Mouse (Mus musculus) G1E-ER4 (cell line): ENCODE measurements around the gene Oosp1. TPM values are rescaled to one million over a fixed set of nuclear protein-coding genes. Genes with fewer than 3 reads are reported as not detected.

Experiments used
- GATA1 ChIP-seq: IDR thresholded peaks from one replicate; pipeline ENCODE4 v1.8.0; 2012; ENCODE audit warnings: low read length, inconsistent platforms
- polyA plus RNA-seq: library from polyadenylated mRNA; stranded (reverse); fragments of >175 nt; gene quantifications from 2 replicates; pipeline ENCODE4 v1.2.3, GENCODE M21; 2012

Oosp1 gene
- polyA plus RNA-seq, 1 experiment, result not detected

DNA sequence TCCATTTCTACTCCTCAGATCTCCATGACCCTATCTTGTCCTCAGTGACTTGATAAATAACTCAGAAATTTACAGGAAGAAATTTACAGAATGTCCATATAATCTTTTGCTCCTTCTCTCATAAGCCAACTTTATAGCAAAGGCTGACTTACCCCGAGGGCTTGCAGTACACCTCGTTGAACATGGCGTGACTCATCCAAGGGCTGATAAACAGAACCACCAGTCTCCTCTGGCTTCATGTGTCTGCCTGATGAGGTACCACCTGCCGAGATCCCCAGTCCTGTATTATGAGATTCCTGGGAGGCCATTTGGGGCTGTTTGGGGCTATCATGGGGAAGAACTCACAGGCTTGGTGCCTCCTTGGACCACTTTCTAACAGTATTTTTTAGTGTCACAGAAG, 51.9 kb downstream of the Oosp1 start:
- TF ChIP-seq GATA1, result no peak

GRCm38 (mm10) chr19:11635572-11635971, 55.4 kb downstream of the Oosp1 start:
- TF ChIP-seq GATA1, result no peak

DNA sequence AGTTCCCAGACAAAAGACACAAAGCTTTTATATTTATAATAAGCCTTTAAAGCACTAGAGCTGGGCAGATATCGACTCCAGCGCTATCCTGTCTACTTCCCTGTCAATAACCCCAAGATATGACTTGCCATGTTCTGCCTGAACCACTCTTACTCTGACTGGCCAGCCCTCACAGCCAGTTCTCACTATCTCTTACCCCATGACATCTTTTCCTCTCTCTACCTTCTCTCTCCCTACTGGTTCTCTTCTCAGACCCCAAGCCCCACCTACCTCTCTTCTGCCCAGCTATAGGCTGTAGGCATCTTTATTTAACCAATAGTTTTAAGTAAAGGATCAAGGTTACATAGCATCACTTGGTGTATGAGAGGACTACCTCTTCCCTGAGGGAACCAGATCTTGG, 56.6 kb downstream of the Oosp1 start:
- TF ChIP-seq GATA1, result no peak

GRCm38 (mm10) chr19:11633732-11634131, 57.2 kb downstream of the Oosp1 start:
- TF ChIP-seq GATA1, result no peak

GRCm38 (mm10) chr19:11625231-11625630, 65.7 kb downstream of the Oosp1 start:
- peak; percentile 20 for TF ChIP-seq GATA1

DNA sequence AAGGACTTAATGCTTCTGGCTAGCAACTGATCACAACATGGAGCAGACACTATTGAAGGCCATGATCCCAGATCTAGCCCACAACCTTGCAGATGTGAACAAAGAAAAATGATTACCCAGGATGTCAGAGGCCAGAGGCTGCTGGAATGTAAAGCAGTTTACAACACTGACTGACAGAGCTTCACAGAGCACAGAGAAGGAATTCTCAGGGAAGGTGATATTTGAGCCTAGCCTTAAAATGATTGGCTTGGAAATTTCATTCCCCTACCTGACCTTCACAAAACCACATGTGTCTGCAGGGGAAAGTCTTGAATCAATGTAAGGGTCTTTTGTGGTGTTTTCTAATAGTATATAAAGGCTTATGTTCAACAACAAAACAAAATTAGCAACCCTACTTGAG, 66.2 kb downstream of the Oosp1 start:
- no peak for TF ChIP-seq GATA1

DNA sequence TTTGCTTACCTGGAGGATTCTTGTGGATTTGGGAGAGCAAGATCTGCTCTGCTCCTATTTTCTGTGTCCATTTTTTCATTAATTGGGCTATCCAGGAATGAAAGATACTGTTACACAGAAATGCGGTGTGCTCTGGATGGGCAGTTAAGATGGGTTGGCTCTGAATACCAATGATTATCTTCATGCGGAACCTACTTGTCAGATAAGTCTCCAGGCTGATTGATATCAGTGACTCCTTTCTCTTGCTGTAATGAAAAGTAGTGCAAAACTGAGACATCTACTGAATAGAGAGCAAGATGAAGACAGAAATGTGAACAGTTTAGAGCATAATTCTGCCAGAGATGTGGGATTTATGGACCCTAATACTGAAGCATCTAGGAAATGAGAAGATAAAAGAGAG, 67.4 kb downstream of the Oosp1 start, which contains the start of gene Ms4a2:
Ms4a2 (minus strand) TSS at position 169 of the 400 bp plus-strand sequence.
- no peak for TF ChIP-seq GATA1

DNA sequence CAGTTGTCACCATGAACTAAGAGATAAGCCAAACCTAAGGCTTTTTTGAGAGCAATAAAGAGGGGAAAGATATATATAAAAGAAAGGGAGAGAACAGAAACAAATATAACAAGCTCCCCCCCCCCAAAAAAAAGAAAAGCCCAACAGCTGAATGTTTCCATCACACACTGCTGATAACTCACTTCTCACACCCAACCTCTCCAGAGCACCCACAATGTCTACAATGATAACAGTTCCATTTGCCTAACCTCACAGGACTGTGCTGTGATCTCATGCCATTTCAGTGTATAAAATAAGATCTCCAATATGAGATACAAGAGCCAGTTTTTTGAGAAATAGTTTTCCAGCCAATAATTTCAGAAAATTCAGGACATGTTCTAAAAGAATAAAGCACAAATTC, 73.0 kb downstream of the Oosp1 start:
- TF ChIP-seq GATA1, result no peak

Other genes with a start within 250 kb of the Oosp1 start
- gene Ms4a4b, start 247.6 kb downstream of the Oosp1 start, polyA plus RNA-seq, result not detected in 2 replicates
- not detected in 2 replicates for gene Ms4a6c, start 221.8 kb downstream of the Oosp1 start, polyA plus RNA-seq
- gene Gm8369, start 205.2 kb downstream of the Oosp1 start, polyA plus RNA-seq, result not detected in 2 replicates
- gene Ms4a6b, start 174.6 kb downstream of the Oosp1 start, polyA plus RNA-seq, result not detected in 2 replicates
- gene Ms4a4d, start 154.3 kb downstream of the Oosp1 start, polyA plus RNA-seq, result not detected in 2 replicates
- not detected in 2 replicates for gene Ms4a6d, start 86.3 kb downstream of the Oosp1 start, polyA plus RNA-seq
- gene Ms4a2, start 67.4 kb downstream of the Oosp1 start, polyA plus RNA-seq, result not detected in 2 replicates
- not detected in 2 replicates for gene Ms4a3, start 50.3 kb downstream of the Oosp1 start, polyA plus RNA-seq
- gene Oosp2, start 30.6 kb downstream of the Oosp1 start, polyA plus RNA-seq, result not detected in 2 replicates
- gene Oosp3, start 5.9 kb upstream of the Oosp1 start, polyA plus RNA-seq, result not detected in 2 replicates
- gene Gif, start 56.4 kb upstream of the Oosp1 start, polyA plus RNA-seq, result not detected in 2 replicates
- gene Mrpl16, start 79.2 kb upstream of the Oosp1 start, polyA plus RNA-seq, result 9.2 and 27.7 TPM in 2 replicates
- not detected in 2 replicates for gene Stx3, start 128.3 kb upstream of the Oosp1 start, polyA plus RNA-seq
- gene Olfr1417, start 148.1 kb upstream of the Oosp1 start, polyA plus RNA-seq, result not detected in 2 replicates
- gene Olfr1418, start 169.9 kb upstream of the Oosp1 start, polyA plus RNA-seq, result not detected in 2 replicates
- gene Olfr1419, start 184.0 kb upstream of the Oosp1 start, polyA plus RNA-seq, result not detected in 2 replicates
- gene Olfr1420, start 195.4 kb upstream of the Oosp1 start, polyA plus RNA-seq, result not detected in 2 replicates
- 10.3 and 19.4 TPM in 2 replicates for gene Patl1, start 221.2 kb upstream of the Oosp1 start, polyA plus RNA-seq